Mouse (Mus musculus) heart, adult 2 months (tissue): ENCODE measurements at regions not wholly inside any gene's neighbourhood (a gene's known extent, or its start where the extent isn't known, plus 50 kb on each side); places are given as distances from the start of the nearest gene placed in this dataset.

Source experiments
- CTCF ChIP-seq: fragments of 200-600 bp; IDR thresholded peaks from 2 replicates; pipeline ENCODE4 v1.8.1; 2022; ENCODE audit warnings: antibody characterized with exemption, mild to moderate bottlenecking, moderate library complexity
- EP300 ChIP-seq: fragments of 200-500 bp; IDR thresholded peaks from 2 replicates; pipeline ENCODE4 v1.6.1; 2011; ENCODE audit warnings: low read depth, low read length, control low read depth; ENCODE audit not compliant: insufficient read depth
- POLR2A ChIP-seq: fragments of 200-500 bp; IDR thresholded peaks from 2 replicates; pipeline ENCODE4 v1.6.1; 2011; ENCODE audit warnings: mild to moderate bottlenecking, low read depth, low read length, control low read depth; ENCODE audit not compliant: insufficient read depth

DNA sequence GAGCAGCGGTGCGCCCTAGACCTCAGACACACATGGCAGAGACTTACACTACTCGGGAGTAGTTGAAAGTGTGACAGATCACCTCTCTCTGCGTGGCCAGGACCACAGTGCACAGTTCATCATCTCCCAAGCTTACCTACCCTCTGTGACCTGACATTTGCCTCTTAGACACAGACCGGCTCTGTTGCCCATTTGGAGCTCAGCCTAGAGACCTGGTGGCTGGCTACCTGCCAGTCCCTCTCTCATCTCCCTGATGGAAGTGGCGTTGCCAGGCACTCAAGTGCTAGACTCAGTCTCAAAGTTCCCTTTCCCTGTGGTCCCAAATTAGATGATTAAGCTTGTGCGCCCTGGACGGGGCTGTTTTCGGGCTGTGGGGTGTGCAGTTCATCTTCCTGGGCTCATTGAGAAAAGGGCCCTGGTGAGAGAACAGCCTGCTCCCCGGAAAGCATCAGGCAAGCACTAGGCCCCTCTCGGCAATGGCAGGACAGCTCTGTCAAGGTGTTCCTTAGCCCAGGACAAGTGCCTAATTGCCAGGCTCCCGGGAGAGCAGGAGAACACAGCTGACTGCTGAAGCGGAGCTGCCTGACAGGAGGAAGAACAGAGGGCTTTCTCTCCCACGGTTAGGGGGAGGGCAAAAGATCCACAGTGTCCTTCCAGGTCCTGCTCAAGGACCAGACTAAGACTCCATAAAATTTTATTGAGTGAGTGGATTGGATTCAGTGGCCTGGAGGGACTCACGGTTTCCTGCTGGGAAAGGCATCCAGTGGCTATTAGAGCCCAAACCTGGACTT is 119.5 kb upstream of the A530016L24Rik start:
- TF ChIP-seq POLR2A, result no peak
- no peak for TF ChIP-seq CTCF
- TF ChIP-seq EP300, result no peak
